Mouse (Mus musculus): ENCODE measurements around the gene Kcnq1.

DNA sequence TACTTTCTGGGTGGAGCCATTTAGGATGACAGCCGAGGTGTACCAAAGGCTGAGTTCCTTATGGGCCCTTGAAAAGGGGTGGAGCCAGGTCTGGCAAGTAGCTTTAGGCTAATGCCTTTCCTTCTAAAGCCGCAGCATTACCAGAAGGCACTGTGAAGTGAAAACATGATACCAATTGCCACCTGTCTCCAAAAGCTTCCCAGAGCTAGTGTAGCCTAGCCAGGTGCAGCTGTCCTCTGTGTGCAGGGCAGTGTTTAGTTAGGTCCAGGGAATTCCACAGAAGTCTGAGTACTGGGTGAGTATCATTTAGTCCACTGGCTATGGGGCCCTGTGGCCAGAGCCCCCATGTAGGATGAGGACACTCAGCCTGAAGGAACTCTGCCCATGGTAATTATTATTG lies 30.0 kb downstream of the Kcnq1 start:
- TF ChIP-seq POLR2A (IDR thresholded peaks at IDR 0.05; ENCODE audit: extremely low read depth, insufficient read depth, low read length) (no peak), CTCF (IDR thresholded peaks at IDR 0.05; ENCODE audit: extremely low read depth, insufficient read depth, low read length) (no peak)
